Mouse (Mus musculus) testis, adult 2 months (tissue): ENCODE results near the gene Gm10974. TPM values are rescaled to one million over a fixed set of nuclear protein-coding genes. Genes with fewer than 3 reads are reported as not detected.

Source experiments
- H3K27ac ChIP-seq: fragments of 200-500 bp; 2 replicates; pipeline ENCODE4 v1.5.1; 2012; ENCODE audit warnings: low read depth, low read length; ENCODE audit not compliant: control insufficient read depth, insufficient read depth
- H3K27me3 ChIP-seq: fragments of 200-500 bp; 2 replicates; pipeline ENCODE4 v1.6.1; 2012; ENCODE audit warnings: mild to moderate bottlenecking, low read length, moderate library complexity; ENCODE audit not compliant: control insufficient read depth, insufficient read depth
- H3K36me3 ChIP-seq: fragments of 200-500 bp; 2 replicates; pipeline ENCODE4 v1.6.1; 2012; ENCODE audit warnings: mild to moderate bottlenecking, low read length; ENCODE audit not compliant: control insufficient read depth, insufficient read depth
- H3K4me1 ChIP-seq: fragments of 200-500 bp; 2 replicates; pipeline ENCODE4 v1.6.1; 2012; ENCODE audit warnings: low read length; ENCODE audit not compliant: control insufficient read depth, insufficient read depth
- H3K4me3 ChIP-seq: fragments of 200-500 bp; 2 replicates; pipeline ENCODE4 v1.5.1; 2012; ENCODE audit warnings: low read depth, mild to moderate bottlenecking, low read length, moderate library complexity, mixed read lengths; ENCODE audit not compliant: control insufficient read depth
- CTCF ChIP-seq: fragments of 200-500 bp; IDR thresholded peaks from 2 replicates; pipeline ENCODE4 v1.5.1; 2012; ENCODE audit warnings: low read depth, mild to moderate bottlenecking, inconsistent platforms, low read length, moderate library complexity; ENCODE audit not compliant: control insufficient read depth, insufficient read depth, insufficient replicate concordance
- POLR2A ChIP-seq: fragments of 200-500 bp; IDR thresholded peaks from 2 replicates; pipeline ENCODE4 v1.6.1; 2012; ENCODE audit warnings: low read depth, mild to moderate bottlenecking, inconsistent platforms, low read length, moderate library complexity; ENCODE audit not compliant: control insufficient read depth
- polyA plus RNA-seq: library from polyadenylated mRNA; depleted of rRNA; stranded (reverse); fragments of >200 nt; gene quantifications from 2 replicates; pipeline ENCODE4 v1.2.3, GENCODE M21; 2012

Gm10974 gene
- polyA plus RNA-seq, 1 experiment: not detected

- H3K27ac ChIP-seq: no peak overlapping the region
Observed at GRCm38 (mm10) chr7:66346959-66347663, 18.6 kb upstream of the Gm10974 start.

DNA sequence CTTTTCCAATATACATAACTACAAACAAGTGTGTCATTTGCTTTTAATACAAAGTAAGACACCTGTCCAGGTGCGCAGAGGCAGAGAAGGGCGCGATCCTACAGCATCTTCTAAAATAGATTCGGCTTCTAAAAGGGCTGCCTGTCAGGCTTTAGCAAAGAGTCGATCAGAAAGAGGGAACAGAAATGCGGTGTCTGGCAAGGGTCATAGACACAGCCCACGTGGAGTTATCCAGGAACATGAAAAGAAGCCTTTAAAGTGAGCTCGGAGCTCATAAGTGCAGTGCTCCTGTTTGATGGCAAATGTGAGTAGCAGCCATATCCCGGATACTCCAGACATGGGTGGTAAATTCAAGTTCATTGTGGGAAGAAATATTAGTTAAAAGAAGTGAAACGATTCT is 17.1 kb upstream of the Gm10974 start:
- Histone ChIP-seq H3K27me3 (no peaks in the 10 kb centered on the region), H3K27ac (no peak overlapping the region), H3K4me1 (no peaks in the 10 kb centered on the region), H3K4me3 (no peak overlapping the region), H3K36me3 (no peaks in the 10 kb centered on the region)
- no peak for TF ChIP-seq POLR2A
- TF ChIP-seq CTCF: no peak

More at GRCm38 (mm10) chr7:66346959-66347663, 18.6 kb upstream of the Gm10974 start:
- Histone ChIP-seq H3K4me1 (no peaks in the 10 kb centered on the region), H3K27me3 (no peaks in the 10 kb centered on the region), H3K36me3 (no peaks in the 10 kb centered on the region), H3K4me3 (no peak overlapping the region)
- TF ChIP-seq CTCF (no peak), POLR2A (no peak)

GRCm38 (mm10) chr7:66349670-66350069 is 16.0 kb upstream of the Gm10974 start:
- TF ChIP-seq CTCF: no peak

GRCm38 (mm10) chr7:66351074-66351473 is 14.6 kb upstream of the Gm10974 start:
- no peak for TF ChIP-seq CTCF
- TF ChIP-seq POLR2A: no peak
- H3K4me3 ChIP-seq: no peak overlapping the region
- H3K36me3 ChIP-seq: no peaks in the 10 kb centered on the region
- H3K4me1 ChIP-seq: no peaks in the 10 kb centered on the region
- H3K27me3 ChIP-seq: no peaks in the 10 kb centered on the region
- H3K27ac ChIP-seq: no peak overlapping the region

More at GRCm38 (mm10) chr7:66349670-66350069, 16.0 kb upstream of the Gm10974 start:
- Histone ChIP-seq H3K27ac (no peak overlapping the region), H3K27me3 (no peaks in the 10 kb centered on the region), H3K4me1 (no peaks in the 10 kb centered on the region), H3K36me3 (no peaks in the 10 kb centered on the region), H3K4me3 (no peak overlapping the region)

GRCm38 (mm10) chr7:66354911-66355310 is 10.8 kb upstream of the Gm10974 start:
- TF ChIP-seq CTCF (no peak), POLR2A (no peak)
- Histone ChIP-seq H3K36me3 (no peaks in the 10 kb centered on the region), H3K27me3 (no peaks in the 10 kb centered on the region), H3K4me3 (no peak overlapping the region), H3K4me1 (peaks cover 3% of the 10 kb centered on the region), H3K27ac (no peak overlapping the region)

GRCm38 (mm10) chr7:66355791-66356522 is 9.7 kb upstream of the Gm10974 start:
- H3K4me1 ChIP-seq: peaks cover 3% of the 10 kb centered on the region
- no peaks in the 10 kb centered on the region for H3K36me3 ChIP-seq
- TF ChIP-seq POLR2A (no peak), CTCF (no peak)
- no peaks in the 10 kb centered on the region for H3K27me3 ChIP-seq
- H3K4me3 ChIP-seq: no peak overlapping the region
- no peak overlapping the region for H3K27ac ChIP-seq

DNA sequence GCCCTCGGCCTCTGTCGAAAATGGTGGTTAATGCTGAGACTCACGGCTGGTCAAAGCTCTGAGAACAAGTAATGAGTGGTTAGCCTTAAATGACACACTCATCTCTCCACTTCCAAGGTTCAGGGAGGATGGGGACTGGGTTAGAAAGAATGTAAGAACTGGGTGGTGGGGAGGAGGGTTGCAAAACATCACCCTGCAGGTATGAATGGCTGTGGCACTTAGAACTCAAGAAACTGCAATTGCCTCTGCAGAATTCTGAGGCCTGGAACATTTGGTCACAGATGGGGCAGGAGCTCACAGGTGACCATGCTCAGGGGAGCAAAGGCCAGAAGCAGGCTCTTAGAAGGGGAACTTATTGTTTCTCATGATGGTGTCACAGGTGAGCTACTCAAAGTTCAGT is 7.2 kb upstream of the Gm10974 start:
- Histone ChIP-seq H3K4me3 (no peak overlapping the region), H3K27ac (no peak overlapping the region), H3K4me1 (peaks cover 3% of the 10 kb centered on the region), H3K36me3 (no peaks in the 10 kb centered on the region), H3K27me3 (no peaks in the 10 kb centered on the region)
- TF ChIP-seq POLR2A: no peak

DNA sequence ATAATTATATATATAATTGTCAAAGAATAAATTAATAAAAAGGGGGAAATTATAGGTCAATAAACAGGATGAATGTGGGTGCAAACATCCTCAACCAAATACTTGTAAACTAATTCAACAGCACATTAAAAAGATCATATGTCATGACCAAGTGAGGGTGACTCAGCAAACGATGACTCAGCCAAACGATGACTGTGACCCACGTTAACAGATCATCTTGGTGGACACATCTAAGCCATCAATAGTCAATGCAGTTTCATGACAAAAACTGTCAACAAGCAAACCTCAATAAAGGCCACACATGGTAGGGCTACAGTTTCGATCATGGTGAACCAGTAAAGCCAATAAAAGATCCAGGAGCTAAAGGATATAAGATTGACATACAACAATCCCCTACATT is 6.7 kb upstream of the Gm10974 start:
- H3K27me3 ChIP-seq: no peaks in the 10 kb centered on the region
- H3K36me3 ChIP-seq: no peaks in the 10 kb centered on the region
- H3K4me1 ChIP-seq: peaks cover 3% of the 10 kb centered on the region
- H3K27ac ChIP-seq: no peak overlapping the region
- no peak overlapping the region for H3K4me3 ChIP-seq
- TF ChIP-seq POLR2A (no peak), CTCF (no peak)
